Mouse (Mus musculus) MEL (cell line): ENCODE measurements around the gene Fam107b.

Experiments
- CHD2 ChIP-seq: IDR thresholded peaks from 2 replicates; pipeline ENCODE4 v1.6.1; 2011; ENCODE audit warnings: low read length, improper control_type of control experiment
- CTCF ChIP-seq, 3 experiments: IDR thresholded peaks in 2 of 3; conservative IDR thresholded peaks in 1 of 3; 2 replicates each; pipeline ENCODE4 v1.5.1; 2011 to 2012; ENCODE audit warnings: low read length in 3 of 3, low read depth in 2 of 3, mild to moderate bottlenecking in 2 of 3, improper control_type of control experiment in 1 of 3, inconsistent platforms in 1 of 3, mixed read lengths in 1 of 3, moderate library complexity in 1 of 3; ENCODE audit not compliant: control insufficient read depth in 1 of 3, insufficient read depth in 1 of 3, poor library complexity in 1 of 3, severe bottlenecking in 1 of 3
- HCFC1 ChIP-seq: IDR thresholded peaks from 2 replicates; pipeline ENCODE4 v1.6.1; 2012; ENCODE audit warnings: low read depth, mild to moderate bottlenecking, inconsistent platforms, low read length, improper control_type of control experiment, moderate library complexity
- MAX ChIP-seq: IDR thresholded peaks from 2 replicates; pipeline ENCODE4 v1.6.1; 2011; ENCODE audit warnings: low read length, improper control_type of control experiment
- POLR2A ChIP-seq, 2 experiments: IDR thresholded peaks; 2 replicates each; pipeline ENCODE4 v1.6.1; 2011 to 2012; ENCODE audit warnings: low read length in 2 of 2, mild to moderate bottlenecking in 2 of 2, control low read depth in 1 of 2, improper control_type of control experiment in 1 of 2, low read depth in 1 of 2, moderate library complexity in 1 of 2; ENCODE audit not compliant: control insufficient read depth in 1 of 2, insufficient read depth in 1 of 2, poor library complexity in 1 of 2
- TCF12 ChIP-seq: IDR thresholded peaks from 2 replicates; pipeline ENCODE4 v1.6.1; 2014; ENCODE audit warnings: low read depth, mild to moderate bottlenecking, inconsistent platforms, low read length, improper control_type of control experiment, moderate library complexity

GRCm38 (mm10) chr2:3728090-3728489, 157.8 kb downstream of the Fam107b start:
- TF ChIP-seq POLR2A (IDR thresholded peaks at IDR 0.05; ENCODE audit: control insufficient read depth in 1 of 2, insufficient read depth in 1 of 2, low read depth in 1 of 2, low read length in 2 of 2, poor library complexity in 1 of 2) (no peak), CTCF (IDR thresholded peaks at IDR 0.05 in 2 of 3, conservative IDR thresholded peaks at IDR 0.05 in 1 of 3; ENCODE audit: control insufficient read depth in 1 of 3, insufficient read depth in 1 of 3, low read depth in 2 of 3, low read length in 3 of 3, poor library complexity in 1 of 3, severe bottlenecking in 1 of 3) (no peak), CHD2 (no peak), HCFC1 (no peak), TCF12 (no peak), MAX (no peak)
